Mouse (Mus musculus): ENCODE measurements around the gene M1ap.

GRCm38 (mm10) chr6:82917778-82918129, 28.9 kb upstream of the M1ap start:
- no peak for TF ChIP-seq EP300 (IDR thresholded peaks at IDR 0.05; ENCODE audit: low read depth)
- TF ChIP-seq CTCF (IDR thresholded peaks at IDR 0.05; ENCODE audit: low read depth) = peak; percentile 88
